Mouse (Mus musculus) brain, embryonic 18.5 days (tissue): ENCODE measurements around the gene Zfp566.
A peak's percentile ranks its signal among the peaks of the same experiment; 100 is the strongest.
"Not testable (repeated sequence)": the region's sequence is repeated elsewhere in the genome, so short reads cannot be mapped to it uniquely, and the experiment has no call there.

ENCODE experiments used
- DNase-seq: peaks from one replicate; pipeline ENCODE4 v3.0.0-alpha.2; 2012; ENCODE audit warnings: low read depth, low spot score

Gene Zfp566

GRCm38 (mm10) chr7:30090092-30090969 is at the start of gene Zfp566, which contains the start of gene Gm26920:
Gene Zfp566, minus strand, starts transcription at chr7:30090527.
Gene Gm26920, minus strand, starts transcription at chr7:30090410.
- DNase-seq = peak; percentile 98

GRCm38 (mm10) chr7:30136826-30137225 is 46.5 kb upstream of the Zfp566 start:
- DNase-seq = no peak

DNA sequence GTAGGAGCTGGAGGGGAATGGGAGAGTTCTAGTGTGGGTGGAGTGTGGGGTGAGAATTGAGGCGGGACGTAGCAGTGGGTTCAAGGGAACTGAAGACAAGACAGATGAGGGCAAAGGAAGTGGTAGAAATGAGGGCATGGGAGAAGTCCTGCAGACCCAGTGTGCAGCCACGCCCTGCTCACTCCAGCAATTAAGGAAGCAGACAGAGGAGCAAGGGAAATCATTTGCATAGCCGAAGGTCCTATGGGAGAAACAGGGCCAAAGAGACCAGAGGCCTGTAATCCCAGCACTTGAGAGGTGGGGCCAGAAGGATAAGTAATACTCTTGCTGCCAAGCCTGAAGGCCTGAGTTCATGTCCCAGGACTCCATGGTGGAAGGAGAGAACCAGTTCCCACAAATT is 42.1 kb upstream of the Zfp566 start:
- no peak for DNase-seq

DNA sequence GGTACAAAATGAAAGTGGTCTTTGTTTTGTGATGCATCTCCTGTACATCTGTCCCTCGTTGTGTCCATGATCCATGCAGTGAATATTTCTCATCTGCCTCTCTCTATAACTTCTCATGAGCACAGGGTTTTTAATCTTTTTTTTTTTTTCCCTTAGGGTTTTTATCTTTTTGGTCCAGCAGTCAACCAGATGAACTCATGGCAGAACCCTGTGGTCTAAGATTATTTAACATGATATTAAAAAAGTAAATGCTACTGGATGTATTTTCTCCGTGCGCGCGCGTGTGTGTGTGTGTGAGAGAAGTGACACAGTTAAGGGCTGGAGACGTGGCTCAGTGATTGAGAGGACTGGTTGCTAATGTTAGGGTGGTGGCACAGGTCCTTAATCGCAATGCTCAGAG is 39.6 kb upstream of the Zfp566 start:
- DNase-seq = no peak

DNA sequence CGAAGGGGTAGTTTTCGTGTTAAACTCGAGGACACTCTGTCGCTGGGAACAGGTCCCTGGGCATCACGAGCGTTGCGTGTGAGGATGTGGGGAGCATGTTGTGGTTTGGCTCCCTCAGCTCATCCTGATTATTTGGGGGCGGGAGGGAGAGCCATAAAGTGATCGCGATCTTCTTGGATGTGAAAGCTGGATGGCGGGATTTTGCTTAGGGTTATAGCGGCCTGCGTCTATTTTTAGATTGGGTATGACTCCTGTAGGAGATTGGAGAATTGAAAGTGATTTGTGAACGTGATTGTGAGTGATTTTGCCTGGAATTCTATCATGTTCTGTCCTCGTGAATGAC is 31.8 kb upstream of the Zfp566 start:
- DNase-seq = peak; percentile 3

- DNase-seq = peak; percentile 74
Observed at GRCm38 (mm10) chr7:30121308-30122187, 31.2 kb upstream of the Zfp566 start, which contains the start of gene Zfp382. Gene Zfp382, plus strand, starts transcription at chr7:30121942.

DNA sequence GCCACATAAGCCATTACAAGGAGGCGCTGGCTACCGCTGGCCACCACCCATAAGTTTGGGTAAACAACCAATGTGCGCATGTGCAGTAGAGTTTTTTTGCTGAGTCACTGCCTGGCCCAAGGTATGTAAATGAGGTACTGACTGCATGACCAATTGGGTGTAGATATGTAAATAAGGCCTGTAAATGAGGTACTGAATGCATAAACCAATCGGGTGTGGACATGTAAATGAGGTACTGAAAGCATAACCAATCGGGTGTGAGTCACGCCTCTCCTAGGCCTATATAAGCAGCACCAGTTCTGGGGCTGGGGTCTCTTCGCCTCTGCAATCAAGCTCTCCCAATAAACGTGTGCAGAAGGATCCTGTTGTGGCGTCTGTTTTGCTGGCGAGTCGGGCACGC is 27.6 kb upstream of the Zfp566 start:
- not testable (repeated sequence) for DNase-seq

DNA sequence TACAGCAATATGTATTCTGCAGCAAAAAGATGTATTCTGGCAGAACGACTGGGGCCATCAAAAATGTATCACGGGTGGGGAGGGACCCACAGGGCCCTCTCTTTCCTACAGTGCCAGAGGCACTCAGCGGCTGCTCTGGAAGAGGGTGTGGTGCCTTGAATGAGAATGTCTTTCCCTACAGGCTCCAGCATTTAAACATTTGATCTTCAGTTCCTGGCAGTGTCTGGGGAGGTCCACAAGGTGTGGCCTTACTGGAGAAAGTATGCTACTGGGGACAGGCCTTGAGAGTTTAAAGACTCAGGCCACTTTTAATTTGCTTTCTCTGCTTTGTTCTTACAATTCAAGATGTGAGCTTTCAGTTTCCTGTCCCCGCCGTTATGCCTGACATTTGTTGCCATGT is 25.7 kb upstream of the Zfp566 start:
- no peak for DNase-seq

DNA sequence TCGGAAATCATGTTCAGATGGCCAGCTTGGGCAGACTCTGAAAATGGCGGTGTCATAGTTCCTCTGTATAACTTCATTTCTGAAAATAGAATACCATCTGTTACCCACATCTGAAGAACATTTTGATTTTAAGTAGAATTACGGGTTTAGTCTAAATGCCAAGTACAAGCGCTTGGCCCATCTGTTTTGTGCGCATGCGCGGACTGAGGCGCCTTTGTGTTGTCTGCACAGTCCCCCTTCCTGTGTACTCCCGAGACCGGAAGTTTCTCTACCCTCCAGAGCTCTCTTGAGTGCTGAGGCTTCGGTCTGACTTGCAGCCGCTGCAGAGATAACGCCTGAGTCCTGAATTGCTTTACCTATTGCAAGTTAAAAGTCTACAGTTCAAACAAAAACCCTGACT is 9.0 kb upstream of the Zfp566 start:
- DNase-seq = no peak

DNA sequence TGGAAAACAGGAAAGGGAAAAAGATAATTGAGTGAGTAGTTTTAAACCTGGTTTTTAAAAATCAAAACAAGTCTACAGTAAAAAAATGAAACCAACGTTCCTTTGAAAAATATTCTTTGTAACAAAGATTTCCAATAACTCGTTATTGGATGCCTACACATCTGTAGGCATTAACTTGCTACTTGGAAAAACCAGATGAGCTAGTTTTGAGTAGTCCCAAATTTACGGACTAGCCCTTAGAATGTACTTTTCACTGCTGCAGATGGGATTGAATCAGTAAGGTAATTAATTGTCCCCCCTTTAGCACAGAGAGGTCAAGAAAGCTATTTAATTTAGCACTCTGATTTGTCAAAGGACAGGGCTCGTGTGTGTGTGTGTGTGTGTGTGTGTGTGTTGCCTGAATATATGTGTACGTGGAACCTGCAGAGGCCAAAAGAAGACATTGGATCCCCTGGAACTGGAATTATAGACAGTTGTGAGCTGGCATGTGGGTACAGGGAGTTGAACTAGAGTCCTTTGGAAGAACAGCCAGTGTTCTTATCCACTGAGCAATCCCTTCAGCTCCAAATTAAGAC is 5.3 kb upstream of the Zfp566 start:
- DNase-seq = no peak

- DNase-seq = peak; percentile 94
Observed at GRCm38 (mm10) chr7:30094646-30095429, 4.5 kb upstream of the Zfp566 start, which contains the start of gene Zfp260. Gene Zfp260, plus strand, starts transcription at chr7:30094777.

GRCm38 (mm10) chr7:30093918-30094415 is 3.6 kb upstream of the Zfp566 start:
- no peak for DNase-seq

DNA sequence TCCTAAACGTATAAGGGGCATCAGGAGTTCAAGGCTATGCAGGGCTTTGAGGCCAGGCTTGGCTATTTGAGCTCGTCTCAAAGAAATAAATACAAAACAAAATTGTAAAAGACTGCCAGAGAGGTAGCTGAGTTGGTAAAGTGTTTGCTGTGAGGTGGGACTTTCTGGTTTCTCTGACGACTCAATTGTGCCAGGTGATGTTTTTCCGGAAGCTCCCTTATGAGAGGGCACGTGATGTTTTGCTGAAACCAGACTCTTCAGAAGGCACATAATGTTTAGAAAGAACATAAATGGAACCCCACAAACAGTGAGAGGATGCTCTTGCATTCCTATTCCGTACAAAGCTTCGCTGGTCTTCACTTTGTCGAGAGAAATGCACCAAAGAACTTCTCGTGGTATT is 2.3 kb upstream of the Zfp566 start:
- DNase-seq = no peak

- no peak for DNase-seq
Observed at GRCm38 (mm10) chr7:30090970-30091585, 751 bp upstream of the Zfp566 start.

DNA sequence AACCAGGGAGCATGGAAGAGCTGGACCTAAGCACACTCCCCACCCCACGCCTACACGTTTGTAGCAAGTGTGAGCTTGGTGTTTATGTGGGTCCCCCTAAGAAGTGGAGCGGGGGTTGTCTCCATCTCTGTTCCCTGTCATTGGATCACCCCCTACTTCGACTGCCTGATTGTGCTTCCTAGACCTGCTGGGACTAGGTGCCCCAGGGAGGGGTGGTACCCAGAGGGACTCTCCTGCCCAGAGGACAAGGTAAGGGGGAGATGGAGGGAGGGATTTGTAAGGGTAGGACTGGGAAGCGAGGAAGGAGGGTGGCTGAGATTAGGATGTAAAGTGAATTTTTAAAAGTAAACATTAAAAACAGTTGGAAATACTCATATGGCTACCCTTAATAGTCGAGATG is 922 bp downstream of the Zfp566 start:
- DNase-seq = no peak

DNA sequence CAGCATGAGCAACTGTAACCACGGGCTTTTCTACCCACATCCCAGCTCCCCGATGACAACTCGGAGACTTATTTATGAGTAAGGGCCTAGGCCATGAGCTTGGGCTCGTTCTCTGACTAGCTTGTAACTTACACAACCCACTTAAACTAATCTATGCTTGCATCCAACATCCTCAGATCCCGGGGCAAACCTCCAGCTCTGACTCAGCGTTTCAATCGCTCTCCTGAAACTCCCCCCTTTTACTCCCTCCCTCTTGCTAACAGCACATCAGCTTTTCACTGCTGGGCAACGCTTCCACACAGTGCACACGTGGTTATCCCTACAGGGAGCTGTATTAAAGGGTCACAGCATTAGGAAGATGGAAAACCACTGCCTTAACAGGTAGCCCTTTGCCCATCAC is 3.8 kb downstream of the Zfp566 start:
- DNase-seq = no peak

DNA sequence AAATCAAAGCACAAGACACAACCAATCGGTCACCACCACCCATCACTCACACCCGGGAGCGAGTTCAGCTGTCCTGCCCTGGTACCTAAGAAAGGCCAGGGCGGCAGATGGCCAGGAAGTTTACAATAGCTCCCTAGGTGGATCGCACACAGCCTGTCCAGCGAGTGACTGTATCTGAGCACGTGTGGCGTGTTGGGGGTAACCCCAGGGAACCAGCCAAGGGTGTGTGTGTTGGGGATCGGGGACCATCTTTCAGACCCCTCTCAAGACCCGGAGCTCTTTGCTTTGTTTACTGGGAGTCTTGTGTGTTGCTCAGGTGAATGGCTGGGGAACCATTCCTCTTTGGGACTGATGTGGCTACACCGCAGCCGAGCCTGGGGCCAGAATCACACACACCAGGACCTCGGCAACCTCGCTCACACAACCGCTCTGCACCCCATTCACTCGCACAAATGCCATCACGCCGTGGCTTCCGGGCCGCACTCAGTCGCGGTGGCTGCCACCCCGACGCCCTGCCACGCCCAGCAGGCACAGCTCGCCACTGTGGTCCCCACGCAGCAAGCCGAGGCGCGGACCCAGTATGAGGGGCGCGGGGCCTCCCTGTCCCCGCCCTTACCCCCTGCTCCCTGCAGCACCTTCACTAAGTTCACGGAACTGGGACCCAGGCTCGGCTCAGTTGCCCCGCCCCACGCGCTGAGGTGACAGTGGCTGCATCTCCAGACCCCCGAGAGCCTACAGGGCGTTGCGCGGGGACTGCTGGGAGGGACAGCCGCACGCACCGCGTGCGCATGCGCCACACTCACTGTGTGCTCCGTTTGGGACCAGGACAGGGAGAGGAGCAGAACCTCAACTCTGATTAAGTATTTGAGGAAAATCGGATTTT is 17.9 kb downstream of the Zfp566 start, which contains the start of gene Zfp82:
Zfp82 (minus strand) TSS at position 755 of the 883 bp plus-strand sequence.
- peak; percentile 74 for DNase-seq

DNA sequence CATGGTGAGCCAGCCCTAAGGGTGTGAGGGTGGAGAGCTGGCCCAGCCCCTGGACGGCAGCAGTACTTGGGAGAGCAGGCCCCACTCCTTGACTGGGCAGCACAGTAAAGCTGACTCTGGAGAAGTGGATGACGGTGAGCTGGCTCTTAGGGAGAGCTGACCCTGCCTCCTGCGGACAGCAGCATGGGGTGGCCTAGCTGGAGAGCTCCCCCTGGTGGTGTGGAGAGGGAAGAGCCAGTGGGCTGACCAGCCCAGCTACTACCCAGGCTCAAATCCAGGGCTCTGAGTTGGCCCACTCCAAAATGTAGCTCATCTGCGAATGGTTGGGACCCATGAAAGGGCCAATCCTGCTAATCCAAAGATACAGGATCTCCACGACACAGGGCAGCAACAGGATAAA is 25.7 kb downstream of the Zfp566 start:
- DNase-seq = no peak

DNA sequence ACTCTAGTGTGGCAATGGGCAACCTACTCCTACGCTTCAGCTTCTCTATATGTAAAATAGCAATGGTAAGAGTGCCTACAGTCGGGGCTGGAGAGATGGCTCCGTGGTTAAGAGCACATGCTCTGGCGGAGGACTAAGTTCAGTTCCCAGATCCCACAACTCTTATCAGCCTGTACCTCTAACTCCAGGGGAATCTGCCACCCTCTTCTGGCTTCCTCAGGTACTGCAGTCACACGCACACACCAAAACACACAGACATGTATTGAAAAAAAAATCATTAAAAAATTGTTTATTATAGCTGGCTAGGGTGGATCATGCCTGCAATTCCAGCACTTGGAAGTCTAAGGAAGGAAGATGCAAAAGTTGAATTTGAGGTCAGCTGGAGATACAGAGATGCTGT is 27.8 kb downstream of the Zfp566 start:
- DNase-seq = no peak

DNA sequence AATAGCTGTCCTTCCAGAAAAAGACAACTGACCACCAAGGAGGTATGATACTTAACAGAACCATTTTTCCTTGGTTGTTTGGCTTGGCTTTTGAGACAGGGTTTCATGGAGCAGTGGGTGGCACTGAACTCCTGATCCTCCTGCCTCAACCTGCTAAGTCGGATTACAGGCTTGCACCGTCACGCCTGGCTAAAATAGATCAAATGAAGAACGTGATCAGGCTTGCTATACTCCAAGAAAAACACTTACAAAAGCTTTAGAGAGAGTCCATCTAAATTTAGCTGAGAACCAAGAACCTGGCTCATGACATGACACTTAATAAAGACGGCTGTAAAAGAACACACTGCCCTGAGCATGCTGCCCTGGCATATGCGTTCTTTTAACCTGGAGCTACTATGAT is 30.0 kb downstream of the Zfp566 start:
- DNase-seq = no peak
